Mouse (Mus musculus): Measurements from ENCODE around the gene Enho.
"Not testable (repeated sequence)": the region's sequence is repeated elsewhere in the genome, so short reads cannot be mapped to it uniquely, and the experiment has no call there.

Gene Enho

GRCm38 (mm10) chr4:41639913-41640507 lies at the start of gene Enho:
Gene Enho, minus strand, starts transcription at chr4:41640324.
- in situ Hi-C loops (cut with MboI; ENCODE audit: unreplicated experiment in 2 of 2) = no loop called here

GRCm38 (mm10) chr4:41688562-41688961 lies 48.4 kb upstream of the Enho start:
- in situ Hi-C loops (cut with MboI; ENCODE audit: unreplicated experiment in 2 of 2) = not testable (repeated sequence)

- in situ Hi-C loops (cut with MboI; ENCODE audit: unreplicated experiment in 2 of 2) = not testable (repeated sequence)
Observed at GRCm38 (mm10) chr4:41685882-41686492, 45.9 kb upstream of the Enho start.

- in situ Hi-C loops (cut with MboI; ENCODE audit: unreplicated experiment in 2 of 2) = not testable (repeated sequence)
Observed at GRCm38 (mm10) chr4:41684931-41685453, 44.9 kb upstream of the Enho start.

- in situ Hi-C loops (cut with MboI; ENCODE audit: unreplicated experiment in 2 of 2) = not testable (repeated sequence)
Observed at GRCm38 (mm10) chr4:41684131-41684930, 44.2 kb upstream of the Enho start.

GRCm38 (mm10) chr4:41683303-41683702 lies 43.2 kb upstream of the Enho start:
- in situ Hi-C loops (cut with MboI; ENCODE audit: unreplicated experiment in 2 of 2) = not testable (repeated sequence)

- in situ Hi-C loops (cut with MboI; ENCODE audit: unreplicated experiment in 2 of 2) = no loop called here
Observed at GRCm38 (mm10) chr4:41682789-41683188, 42.7 kb upstream of the Enho start.

GRCm38 (mm10) chr4:41681947-41682346 lies 41.8 kb upstream of the Enho start:
- in situ Hi-C loops (cut with MboI; ENCODE audit: unreplicated experiment in 2 of 2) = no loop called here

- in situ Hi-C loops (cut with MboI; ENCODE audit: unreplicated experiment in 2 of 2) = no loop called here
Observed at GRCm38 (mm10) chr4:41681176-41681575, 41.1 kb upstream of the Enho start.

- in situ Hi-C loops (cut with MboI; ENCODE audit: unreplicated experiment in 2 of 2) = no loop called here
Observed at GRCm38 (mm10) chr4:41679291-41679690, 39.2 kb upstream of the Enho start.

- in situ Hi-C loops (cut with MboI; ENCODE audit: unreplicated experiment in 2 of 2) = no loop called here
Observed at GRCm38 (mm10) chr4:41678863-41679262, 38.7 kb upstream of the Enho start.

GRCm38 (mm10) chr4:41677006-41677629 lies 37.0 kb upstream of the Enho start:
- in situ Hi-C loops (cut with MboI; ENCODE audit: unreplicated experiment in 2 of 2) = no loop called here

- in situ Hi-C loops (cut with MboI; ENCODE audit: unreplicated experiment in 2 of 2) = no loop called here
Observed at GRCm38 (mm10) chr4:41676248-41677005, 36.3 kb upstream of the Enho start.

- in situ Hi-C loops (cut with MboI; ENCODE audit: unreplicated experiment in 2 of 2) = no loop called here
Observed at GRCm38 (mm10) chr4:41673186-41673585, 33.1 kb upstream of the Enho start.

GRCm38 (mm10) chr4:41672522-41672963 lies 32.4 kb upstream of the Enho start:
- in situ Hi-C loops (cut with MboI; ENCODE audit: unreplicated experiment in 2 of 2) = no loop called here

- in situ Hi-C loops (cut with MboI; ENCODE audit: unreplicated experiment in 2 of 2) = no loop called here
Observed at GRCm38 (mm10) chr4:41671963-41672480, 31.9 kb upstream of the Enho start.

- in situ Hi-C loops (cut with MboI; ENCODE audit: unreplicated experiment in 2 of 2) = no loop called here
Observed at GRCm38 (mm10) chr4:41671500-41671899, 31.4 kb upstream of the Enho start.

GRCm38 (mm10) chr4:41670836-41671235 lies 30.7 kb upstream of the Enho start:
- in situ Hi-C loops (cut with MboI; ENCODE audit: unreplicated experiment in 2 of 2) = no loop called here

- in situ Hi-C loops (cut with MboI; ENCODE audit: unreplicated experiment in 2 of 2) = no loop called here
Observed at GRCm38 (mm10) chr4:41666646-41667045, 26.5 kb upstream of the Enho start.

Data from v-Abl transformed pro-B cells (cell line).